Comparison of ENCODE assay signal across 9 mouse cellular contexts in genomic region chr14:76772781-76773438, GRCm38 (mm10).
DNase-seq lines count a peak whose midpoint lies in the region; ATAC-seq and TF ChIP-seq lines count a peak whose summit lies in the region.
"Had no signal": no experiment of that assay in that cellular context is flagged by ENCODE, and none has a peak within 500 bp of the region (broad histone marks: within the 10 kb centered on the region; RNA-seq: fewer than 3 reads in every experiment).

No protein-coding gene starts in this region.

- TF ChIP-seq POLR2A in olfactory bulb, adult 2 months (IDR thresholded peaks at IDR 0.05; ENCODE audit: insufficient read depth, low read depth, low read length) = no peak

- H3K27ac ChIP-seq in liver, embryonic 14.5 days = no peak overlapping the region
- H3K27ac ChIP-seq in liver, embryonic 12.5 days = no peak overlapping the region
- H3K27ac ChIP-seq in hindbrain, embryonic 14.5 days = peak overlapping the region; percentile 63
- H3K27ac ChIP-seq in olfactory bulb, adult 2 months (ENCODE audit: insufficient read depth, low read depth, low read length) = peak overlapping the region; percentile 71

- no peak overlapping the region for H3K4me2 ChIP-seq in liver, embryonic 14.5 days (ENCODE audit: low read depth)
- H3K4me2 ChIP-seq in liver, embryonic 12.5 days = no peak overlapping the region
- H3K4me2 ChIP-seq in hindbrain, embryonic 14.5 days (replicated peaks) = no peak overlapping the region

- WGBS in liver, embryonic 14.5 days (ENCODE audit: insufficient replicate concordance) = 68% methylated on average over 11 of the region's 11 CpGs
- 70% methylated on average over 11 of the region's 11 CpGs for WGBS in liver, embryonic 12.5 days (ENCODE audit: insufficient replicate concordance)
- WGBS in hindbrain, embryonic 14.5 days = 12% methylated on average over 11 of the region's 11 CpGs
- 32% methylated on average over 11 of the region's 11 CpGs for WGBS in olfactory bulb, adult 2 months

- no peak for DNase-seq in cerebellum, postnatal 36 days
- no peak for DNase-seq in liver, embryonic 14.5 days (ENCODE audit: low read depth in 3 of 3, low spot score in 3 of 3)
- peak; percentile 53 for DNase-seq in hindbrain, embryonic 14.5 days (ENCODE audit: low spot score)
- no peak for DNase-seq in adrenal gland, postnatal 4 days (ENCODE audit: low spot score in 2 of 2)
- DNase-seq in thymus, postnatal 25 days = no peak
- DNase-seq: kidney, adult 2 months had no signal

- H3K4me3 ChIP-seq in liver, embryonic 14.5 days (ENCODE audit: insufficient read depth in 1 of 2, low read depth in 2 of 2, low read length in 2 of 2) = no peak overlapping the region
- H3K4me3 ChIP-seq in liver, embryonic 12.5 days = no peak overlapping the region
- H3K4me3 ChIP-seq in hindbrain, embryonic 14.5 days (replicated peaks; ENCODE audit: low read length) = no peak overlapping the region
- no peak overlapping the region for H3K4me3 ChIP-seq in olfactory bulb, adult 2 months (ENCODE audit: insufficient read depth, low read depth, low read length)

- no peak for TF ChIP-seq EP300 in liver, embryonic 14.5 days (IDR thresholded peaks at IDR 0.05; ENCODE audit: low read depth)

- H3K36me3 ChIP-seq in liver, embryonic 14.5 days (replicated peaks; ENCODE audit: control insufficient read depth, insufficient read depth, low read depth) = no peaks in the 10 kb centered on the region
- no peaks in the 10 kb centered on the region for H3K36me3 ChIP-seq in liver, embryonic 12.5 days
- H3K36me3 ChIP-seq in hindbrain, embryonic 14.5 days (replicated peaks; ENCODE audit: control insufficient read depth, insufficient read depth) = no peaks in the 10 kb centered on the region

- no peaks in the 10 kb centered on the region; a peak in 2 of 4 replicates for H3K4me1 ChIP-seq in liver, embryonic 14.5 days (replicated peaks; ENCODE audit: control insufficient read depth in 2 of 2, insufficient read depth in 2 of 2, low read length in 1 of 2)
- no peaks in the 10 kb centered on the region for H3K4me1 ChIP-seq in liver, embryonic 12.5 days
- H3K4me1 ChIP-seq in hindbrain, embryonic 14.5 days (replicated peaks; ENCODE audit: control insufficient read depth, insufficient read depth, low read length) = peaks cover 12% of the 10 kb centered on the region
- peaks cover 4% of the 10 kb centered on the region; the same call in 1 of the 2 replicates for H3K4me1 ChIP-seq in olfactory bulb, adult 2 months (ENCODE audit: control insufficient read depth, insufficient read depth, low read length)

- no peaks in the 10 kb centered on the region for H3K9me3 ChIP-seq in liver, embryonic 14.5 days (ENCODE audit: control insufficient read depth, low read length)
- no peaks in the 10 kb centered on the region for H3K9me3 ChIP-seq in liver, embryonic 12.5 days (replicated peaks)
- no peaks in the 10 kb centered on the region for H3K9me3 ChIP-seq in hindbrain, embryonic 14.5 days (ENCODE audit: control insufficient read depth, low read length)

- H3K27me3 ChIP-seq in liver, embryonic 14.5 days (ENCODE audit: control insufficient read depth, insufficient read depth, low read length) = no peaks in the 10 kb centered on the region
- H3K27me3 ChIP-seq in liver, embryonic 12.5 days (replicated peaks) = no peaks in the 10 kb centered on the region
- no peaks in the 10 kb centered on the region; the same call in 1 of the 2 replicates for H3K27me3 ChIP-seq in hindbrain, embryonic 14.5 days (ENCODE audit: control insufficient read depth, insufficient read depth, low read length)

- no peak overlapping the region for H3K9ac ChIP-seq in liver, embryonic 14.5 days (replicated peaks)
- H3K9ac ChIP-seq in liver, embryonic 12.5 days = no peak overlapping the region
- 0 out of 2 replicates have a peak overlapping the region, but pooled peaks have one; percentile 20 for H3K9ac ChIP-seq in hindbrain, embryonic 14.5 days

- TF ChIP-seq CTCF in liver, embryonic 14.5 days (IDR thresholded peaks at IDR 0.05; ENCODE audit: low read depth) = 0 out of 2 replicates have a peak, but pooled peaks have one; percentile 4
- no peak for TF ChIP-seq CTCF in olfactory bulb, adult 2 months (IDR thresholded peaks at IDR 0.05; ENCODE audit: insufficient read depth, low read depth, low read length)

- peak; percentile 60; the same call in 1 of the 2 replicates for ATAC-seq in cerebellum, adult (ENCODE audit: insufficient number of reproducible peaks, low FRiP score, low TSS enrichment)
- ATAC-seq in liver, embryonic 14.5 days (ENCODE audit: insufficient read depth) = no peak
- ATAC-seq in liver, embryonic 12.5 days = no peak
- peak; percentile 76 for ATAC-seq in hindbrain, embryonic 14.5 days (ENCODE audit: low FRiP score)

Comparison
In these comparisons a context has a peak if more than half of its experiments do, and no peak if none do; other contexts are left out.
1. ATAC-seq: peak in cerebellum, adult (single experiment) and hindbrain, embryonic 14.5 days (single experiment); none in liver, embryonic 14.5 days (single experiment) and liver, embryonic 12.5 days (single experiment).
2. H3K27ac ChIP-seq: peak in hindbrain, embryonic 14.5 days (single experiment) and olfactory bulb, adult 2 months (single experiment); none in liver, embryonic 14.5 days (single experiment) and liver, embryonic 12.5 days (single experiment).